Mouse (Mus musculus): Measurements from ENCODE around the gene Hectd2. TPM values are rescaled to one million over a fixed set of nuclear protein-coding genes. Genes with fewer than 3 reads are reported as not detected.

The Hectd2 gene
- polyA plus RNA-seq, 1 experiment from 2014 or later: 3.3 TPM

GRCm38 (mm10) chr19:36668098-36668497, 113.7 kb downstream of the Hectd2 start:
- no peak for ATAC-seq (replicated peaks; ENCODE audit: extremely low read depth, insufficient read depth, low FRiP score)
- Histone ChIP-seq H3K27ac (ENCODE audit: low read length) (peak overlapping the region; percentile 60; the same call in 1 of the 2 replicates), H3K4me3 (ENCODE audit: low read length) (no peak overlapping the region)

GRCm38 (mm10) chr19:36668881-36669639, 114.6 kb downstream of the Hectd2 start:
- H3K4me1 ChIP-seq (ENCODE audit: control insufficient read depth, insufficient read depth, low read length): peaks cover 58% of the 10 kb centered on the region
- 21% methylated on average over 2 of the region's 2 CpGs for whole genome bisulfite sequencing
- ATAC-seq (replicated peaks; ENCODE audit: extremely low read depth, insufficient read depth, low FRiP score): peak; percentile 64

More at GRCm38 (mm10) chr19:36668098-36668497, 113.7 kb downstream of the Hectd2 start:
- WGBS: 77% methylated on average over 1 of the region's 1 CpGs
- Histone ChIP-seq H3K27me3 (ENCODE audit: control insufficient read depth, insufficient read depth, low read length) (no peaks in the 10 kb centered on the region), H3K4me1 (ENCODE audit: control insufficient read depth, insufficient read depth, low read length) (peaks cover 61% of the 10 kb centered on the region), H3K9ac (ENCODE audit: low read length) (no peak overlapping the region), H3K4me2 (ENCODE audit: low read depth, low read length) (no peak overlapping the region), H3K9me3 (replicated peaks; ENCODE audit: control insufficient read depth, low read length) (no peaks in the 10 kb centered on the region), H3K36me3 (ENCODE audit: control insufficient read depth, insufficient read depth) (no peaks in the 10 kb centered on the region)

GRCm38 (mm10) chr19:36669720-36670451, 115.4 kb downstream of the Hectd2 start:
- H3K36me3 ChIP-seq (ENCODE audit: control insufficient read depth, insufficient read depth): no peaks in the 10 kb centered on the region
- H3K27me3 ChIP-seq (ENCODE audit: control insufficient read depth, insufficient read depth, low read length): no peaks in the 10 kb centered on the region
- H3K27ac ChIP-seq (ENCODE audit: low read length): peak overlapping the region; percentile 81
- 56% methylated on average over 5 of the region's 5 CpGs for WGBS
- H3K4me3 ChIP-seq (ENCODE audit: low read length): no peak overlapping the region
- peaks cover 52% of the 10 kb centered on the region for H3K4me1 ChIP-seq (ENCODE audit: control insufficient read depth, insufficient read depth, low read length)
- no peak for ATAC-seq (replicated peaks; ENCODE audit: extremely low read depth, insufficient read depth, low FRiP score)
- no peak overlapping the region for H3K4me2 ChIP-seq (ENCODE audit: low read depth, low read length)
- no peak overlapping the region; the same call in 1 of the 2 replicates for H3K9ac ChIP-seq (ENCODE audit: low read length)
- no peaks in the 10 kb centered on the region for H3K9me3 ChIP-seq (replicated peaks; ENCODE audit: control insufficient read depth, low read length)

More at GRCm38 (mm10) chr19:36668881-36669639, 114.6 kb downstream of the Hectd2 start:
- H3K4me3 ChIP-seq (ENCODE audit: low read length): no peak overlapping the region
- no peaks in the 10 kb centered on the region for H3K27me3 ChIP-seq (ENCODE audit: control insufficient read depth, insufficient read depth, low read length)
- H3K9me3 ChIP-seq (replicated peaks; ENCODE audit: control insufficient read depth, low read length): no peaks in the 10 kb centered on the region
- no peaks in the 10 kb centered on the region for H3K36me3 ChIP-seq (ENCODE audit: control insufficient read depth, insufficient read depth)
- H3K27ac ChIP-seq (ENCODE audit: low read length): peak overlapping the region; percentile 81
- H3K9ac ChIP-seq (ENCODE audit: low read length): no peak overlapping the region; the same call in 1 of the 2 replicates
- no peak overlapping the region for H3K4me2 ChIP-seq (ENCODE audit: low read depth, low read length)

Other genes starting within 250 kb of the Hectd2 start
- gene Pcgf5, start 206.3 kb upstream of the Hectd2 start, polyA plus RNA-seq (2015; fragmentation: Nextera tagmentation; extraction: Ambion mirVana): 60.5 and 72.4 TPM in 2 replicates
- gene Ppp1r3c, start 182.0 kb downstream of the Hectd2 start, polyA plus RNA-seq (2015; fragmentation: Nextera tagmentation; extraction: Ambion mirVana): 105 and 117 TPM in 2 replicates

All from heart, embryonic 16.5 days (tissue).